Mouse (Mus musculus): ENCODE data around the gene Rpap3. TPM values are rescaled to one million over a fixed set of nuclear protein-coding genes. Genes with fewer than 3 reads are reported as not detected.

Gene Rpap3
- polyA plus RNA-seq, 1 experiment from 2014 or later: 31.7 TPM

DNA sequence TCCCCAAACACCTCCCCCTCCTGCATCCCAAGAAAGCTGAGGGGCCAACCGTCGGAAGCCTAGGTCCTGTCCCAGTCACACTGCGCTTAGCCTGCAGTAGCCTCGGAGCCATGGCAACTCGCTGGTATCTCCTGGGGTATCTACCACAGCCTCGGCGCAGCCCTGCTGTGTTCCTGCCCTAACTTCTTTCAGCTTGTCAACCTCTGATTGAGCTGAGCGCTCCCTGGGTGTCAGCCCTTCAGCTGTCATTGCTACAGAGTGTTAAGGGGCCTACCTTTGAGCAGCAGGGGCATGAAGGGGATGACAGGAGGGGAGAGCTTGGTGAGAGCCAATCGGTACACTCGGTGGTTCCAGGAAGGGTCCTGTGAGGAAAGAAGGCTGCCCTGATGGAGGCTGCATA is 42.7 kb upstream of the Rpap3 start:
- H3K27ac ChIP-seq (ENCODE audit: low read length): no peak overlapping the region
- peaks cover 11% of the 10 kb centered on the region for H3K4me1 ChIP-seq (replicated peaks; ENCODE audit: control insufficient read depth, insufficient read depth, low read length)
- WGBS: 65% methylated on average over 10 of the region's 10 CpGs
- no peak overlapping the region for H3K4me2 ChIP-seq (ENCODE audit: low read length)
- H3K36me3 ChIP-seq (ENCODE audit: control insufficient read depth, insufficient read depth): no peaks in the 10 kb centered on the region
- no peaks in the 10 kb centered on the region for H3K27me3 ChIP-seq (replicated peaks; ENCODE audit: control insufficient read depth, insufficient read depth, low read length)
- no peak overlapping the region for H3K9ac ChIP-seq (replicated peaks; ENCODE audit: low read depth, low read length)
- ATAC-seq: no peak
- H3K4me3 ChIP-seq (replicated peaks; ENCODE audit: low read length): no peak overlapping the region
- no peaks in the 10 kb centered on the region for H3K9me3 ChIP-seq (ENCODE audit: control insufficient read depth, low read length)

DNA sequence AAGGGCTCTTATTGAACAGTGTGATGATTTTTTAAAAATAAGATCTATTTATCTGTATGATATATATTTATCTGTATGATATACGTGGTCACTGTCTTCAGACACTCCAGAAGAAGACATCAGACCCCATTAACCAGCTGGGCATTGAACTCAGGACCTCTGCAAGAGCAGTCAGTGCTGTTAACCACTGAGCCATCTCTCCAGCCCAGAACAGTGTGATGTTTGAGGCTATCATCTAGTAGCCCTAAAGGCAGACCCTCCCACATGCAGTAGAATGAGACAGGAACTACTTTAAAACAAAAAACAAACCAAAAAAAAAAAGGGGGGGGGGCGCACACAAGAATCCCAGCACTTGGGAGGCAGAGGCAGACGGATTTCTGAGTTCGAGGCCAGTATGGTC is 41.9 kb upstream of the Rpap3 start:
- no peaks in the 10 kb centered on the region for H3K27me3 ChIP-seq (replicated peaks; ENCODE audit: control insufficient read depth, insufficient read depth, low read length)
- no peaks in the 10 kb centered on the region for H3K9me3 ChIP-seq (ENCODE audit: control insufficient read depth, low read length)
- H3K36me3 ChIP-seq (ENCODE audit: control insufficient read depth, insufficient read depth): no peaks in the 10 kb centered on the region
- no peak overlapping the region for H3K27ac ChIP-seq (ENCODE audit: low read length)
- 85% methylated on average over 3 of the region's 4 CpGs for WGBS
- H3K4me2 ChIP-seq (ENCODE audit: low read length): no peak overlapping the region
- H3K4me3 ChIP-seq (replicated peaks; ENCODE audit: low read length): no peak overlapping the region
- no peak for ATAC-seq
- H3K9ac ChIP-seq (replicated peaks; ENCODE audit: low read depth, low read length): no peak overlapping the region
- peaks cover 11% of the 10 kb centered on the region for H3K4me1 ChIP-seq (replicated peaks; ENCODE audit: control insufficient read depth, insufficient read depth, low read length)

DNA sequence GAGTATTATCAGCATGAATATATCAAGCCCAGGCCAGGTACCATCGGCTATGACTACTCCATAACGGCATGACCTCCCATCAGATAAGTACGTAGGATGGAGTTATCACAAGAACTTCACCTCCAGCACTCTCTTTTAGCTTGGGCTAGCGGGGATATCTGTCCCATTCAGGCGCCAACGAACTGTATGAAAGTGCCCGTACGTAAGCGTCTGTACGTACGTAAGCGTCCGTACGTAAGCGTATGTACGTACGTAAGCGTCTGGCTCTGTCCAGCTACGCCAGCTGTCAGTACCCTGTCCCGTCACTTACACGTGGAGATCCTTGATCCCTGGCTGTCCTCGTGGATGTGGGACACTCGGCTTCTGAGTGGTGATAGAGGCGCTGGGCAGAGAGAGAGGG is 41.1 kb upstream of the Rpap3 start:
- Histone ChIP-seq H3K36me3 (ENCODE audit: control insufficient read depth, insufficient read depth) (no peaks in the 10 kb centered on the region), H3K4me2 (ENCODE audit: low read length) (no peak overlapping the region), H3K27me3 (replicated peaks; ENCODE audit: control insufficient read depth, insufficient read depth, low read length) (no peaks in the 10 kb centered on the region), H3K4me3 (replicated peaks; ENCODE audit: low read length) (no peak overlapping the region), H3K4me1 (replicated peaks; ENCODE audit: control insufficient read depth, insufficient read depth, low read length) (peaks cover 11% of the 10 kb centered on the region), H3K9me3 (ENCODE audit: control insufficient read depth, low read length) (no peaks in the 10 kb centered on the region), H3K9ac (replicated peaks; ENCODE audit: low read depth, low read length) (no peak overlapping the region), H3K27ac (ENCODE audit: low read length) (no peak overlapping the region)
- 95% methylated on average over 24 of the region's 24 CpGs for WGBS
- no peak for ATAC-seq

DNA sequence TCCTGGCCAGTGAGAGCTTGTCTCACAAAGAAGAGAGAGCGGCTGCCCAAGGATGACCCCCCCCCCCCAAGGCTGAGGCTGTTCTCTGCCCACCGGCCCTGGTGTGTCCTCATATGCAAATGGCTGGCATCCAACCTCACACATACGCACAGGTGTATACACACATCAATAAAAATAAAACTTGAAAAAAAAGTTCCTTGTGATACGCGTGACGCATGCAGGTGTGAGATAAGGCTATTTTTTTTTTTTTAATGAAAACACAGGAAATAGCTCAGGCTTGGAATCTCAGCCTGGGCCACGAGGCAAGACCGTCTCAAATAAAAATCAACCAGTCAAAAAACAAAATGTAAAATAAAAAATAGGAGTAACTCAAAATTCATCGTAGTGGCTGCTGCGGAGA is 40.7 kb upstream of the Rpap3 start:
- ATAC-seq: no peak
- no peak overlapping the region for H3K9ac ChIP-seq (replicated peaks; ENCODE audit: low read depth, low read length)
- no peaks in the 10 kb centered on the region for H3K36me3 ChIP-seq (ENCODE audit: control insufficient read depth, insufficient read depth)
- H3K4me1 ChIP-seq (replicated peaks; ENCODE audit: control insufficient read depth, insufficient read depth, low read length): peaks cover 11% of the 10 kb centered on the region
- H3K27me3 ChIP-seq (replicated peaks; ENCODE audit: control insufficient read depth, insufficient read depth, low read length): no peaks in the 10 kb centered on the region
- no peak overlapping the region for H3K27ac ChIP-seq (ENCODE audit: low read length)
- no peak overlapping the region for H3K4me3 ChIP-seq (replicated peaks; ENCODE audit: low read length)
- no peaks in the 10 kb centered on the region for H3K9me3 ChIP-seq (ENCODE audit: control insufficient read depth, low read length)
- H3K4me2 ChIP-seq (ENCODE audit: low read length): no peak overlapping the region
- WGBS: 94% methylated on average over 10 of the region's 10 CpGs

DNA sequence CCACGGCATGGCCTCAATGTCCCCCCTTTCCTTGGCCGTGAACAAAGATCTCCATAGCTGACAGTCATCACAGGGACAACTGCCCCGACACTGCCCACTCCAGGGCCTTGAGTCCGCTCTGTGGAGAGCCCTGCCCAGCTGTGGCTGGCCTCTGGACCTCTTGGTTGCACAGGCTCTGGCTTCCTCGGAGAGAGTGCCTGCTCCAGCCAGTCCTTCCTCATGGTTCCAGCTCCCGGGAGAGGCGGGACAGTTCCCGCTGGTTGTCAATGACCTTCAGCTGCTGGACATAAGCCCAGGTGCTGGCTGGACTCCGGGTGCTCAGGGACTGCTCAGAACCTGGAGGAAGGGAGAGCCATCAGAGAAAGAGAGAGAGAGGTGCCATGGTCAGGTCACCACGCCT is 39.7 kb upstream of the Rpap3 start:
- ATAC-seq: no peak
- 81% methylated on average over 9 of the region's 10 CpGs for WGBS
- Histone ChIP-seq H3K27ac (ENCODE audit: low read length) (no peak overlapping the region), H3K36me3 (ENCODE audit: control insufficient read depth, insufficient read depth) (no peaks in the 10 kb centered on the region), H3K9me3 (ENCODE audit: control insufficient read depth, low read length) (no peaks in the 10 kb centered on the region), H3K4me2 (ENCODE audit: low read length) (no peak overlapping the region), H3K4me1 (replicated peaks; ENCODE audit: control insufficient read depth, insufficient read depth, low read length) (peaks cover 4% of the 10 kb centered on the region; the same call in 1 of the 2 replicates), H3K9ac (replicated peaks; ENCODE audit: low read depth, low read length) (no peak overlapping the region), H3K4me3 (replicated peaks; ENCODE audit: low read length) (no peak overlapping the region), H3K27me3 (replicated peaks; ENCODE audit: control insufficient read depth, insufficient read depth, low read length) (no peaks in the 10 kb centered on the region)

DNA sequence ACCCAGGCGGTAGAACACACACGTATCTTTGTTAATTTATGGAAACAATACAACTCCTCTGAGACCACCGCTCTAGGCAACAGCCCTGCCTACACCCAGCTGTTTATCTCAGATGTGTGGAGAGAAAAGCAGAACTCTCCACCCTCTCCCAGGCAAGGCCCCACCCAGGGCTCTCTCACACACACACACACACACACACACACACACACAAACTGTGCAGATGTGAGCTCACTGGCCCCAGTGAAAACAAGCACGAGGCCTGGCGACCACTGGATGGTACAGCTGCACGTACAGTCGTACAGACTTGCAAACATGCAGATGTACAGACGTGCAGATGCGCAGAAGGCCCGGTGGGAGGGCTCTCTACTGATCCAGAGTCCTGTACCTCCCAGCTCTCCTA is 39.3 kb upstream of the Rpap3 start:
- Histone ChIP-seq H3K9me3 (ENCODE audit: control insufficient read depth, low read length) (no peaks in the 10 kb centered on the region), H3K4me3 (replicated peaks; ENCODE audit: low read length) (no peak overlapping the region), H3K4me2 (ENCODE audit: low read length) (no peak overlapping the region), H3K36me3 (ENCODE audit: control insufficient read depth, insufficient read depth) (no peaks in the 10 kb centered on the region), H3K27me3 (replicated peaks; ENCODE audit: control insufficient read depth, insufficient read depth, low read length) (no peaks in the 10 kb centered on the region), H3K9ac (replicated peaks; ENCODE audit: low read depth, low read length) (no peak overlapping the region), H3K4me1 (replicated peaks; ENCODE audit: control insufficient read depth, insufficient read depth, low read length) (peaks cover under 1% of the 10 kb centered on the region; the same call in 1 of the 2 replicates), H3K27ac (ENCODE audit: low read length) (no peak overlapping the region)
- ATAC-seq: no peak
- WGBS: 75% methylated on average over 10 of the region's 10 CpGs

DNA sequence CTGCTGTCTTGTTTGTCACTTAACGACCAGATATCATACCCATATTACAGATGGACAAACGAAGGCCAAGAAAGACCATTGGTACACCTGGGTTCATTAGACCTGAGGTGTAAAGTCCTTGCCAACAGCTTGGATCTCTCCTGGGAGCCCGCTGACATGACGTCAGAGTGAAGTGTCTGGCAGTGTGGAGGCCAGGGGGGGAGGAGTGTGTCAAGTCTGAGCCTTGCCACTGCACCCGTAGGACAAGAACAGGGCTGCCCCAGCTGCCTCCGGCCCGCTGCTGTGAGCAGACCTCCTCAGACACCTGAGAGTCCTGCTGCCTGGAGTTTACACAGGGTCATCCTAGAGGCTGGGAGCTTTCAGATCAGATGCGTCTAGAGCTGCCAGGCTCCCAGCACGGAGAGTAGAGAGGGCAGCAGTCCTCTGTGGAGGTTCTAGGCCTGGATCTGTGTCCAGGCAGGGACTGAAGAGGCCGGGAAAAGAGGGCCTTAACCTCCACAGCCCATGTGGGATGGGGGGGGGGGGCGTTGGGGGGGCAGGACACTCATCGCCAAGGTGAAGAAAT is 38.4 kb upstream of the Rpap3 start:
- no peaks in the 10 kb centered on the region for H3K27me3 ChIP-seq (replicated peaks; ENCODE audit: control insufficient read depth, insufficient read depth, low read length)
- H3K4me1 ChIP-seq (replicated peaks; ENCODE audit: control insufficient read depth, insufficient read depth, low read length): no peaks in the 10 kb centered on the region; the same call in 1 of the 2 replicates
- whole genome bisulfite sequencing: 77% methylated on average over 12 of the region's 12 CpGs
- H3K36me3 ChIP-seq (ENCODE audit: control insufficient read depth, insufficient read depth): no peaks in the 10 kb centered on the region
- H3K4me2 ChIP-seq (ENCODE audit: low read length): no peak overlapping the region
- no peak overlapping the region for H3K27ac ChIP-seq (ENCODE audit: low read length)
- H3K9ac ChIP-seq (replicated peaks; ENCODE audit: low read depth, low read length): no peak overlapping the region
- ATAC-seq: no peak
- 0 out of 2 replicates have a peak, but pooled peaks cover 2% of the 10 kb centered on the region for H3K9me3 ChIP-seq (ENCODE audit: control insufficient read depth, low read length)
- no peak overlapping the region for H3K4me3 ChIP-seq (replicated peaks; ENCODE audit: low read length)

DNA sequence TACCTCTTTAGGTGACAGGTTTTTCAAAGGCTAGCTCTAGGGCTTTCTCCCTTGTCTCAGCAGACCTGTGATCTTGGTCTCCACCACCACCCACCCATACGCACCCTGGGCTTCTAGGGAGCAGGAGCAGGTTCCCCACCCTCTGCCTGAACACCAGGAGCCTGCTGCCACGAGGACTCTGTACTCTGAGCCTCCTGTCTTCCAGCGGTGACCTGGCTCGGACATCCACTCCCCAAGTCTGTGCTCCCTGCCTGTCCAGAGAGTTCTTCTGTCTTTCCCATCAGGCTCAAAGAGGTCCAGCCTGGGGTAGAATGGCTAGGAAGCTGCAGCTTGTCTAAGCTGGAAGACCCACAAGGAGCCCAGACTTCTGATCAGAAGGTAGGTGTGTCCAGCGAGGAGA is 37.6 kb upstream of the Rpap3 start:
- Histone ChIP-seq H3K4me1 (replicated peaks; ENCODE audit: control insufficient read depth, insufficient read depth, low read length) (no peaks in the 10 kb centered on the region; the same call in 1 of the 2 replicates), H3K9ac (replicated peaks; ENCODE audit: low read depth, low read length) (no peak overlapping the region), H3K9me3 (ENCODE audit: control insufficient read depth, low read length) (0 out of 2 replicates have a peak, but pooled peaks cover 2% of the 10 kb centered on the region), H3K4me2 (ENCODE audit: low read length) (no peak overlapping the region), H3K27me3 (replicated peaks; ENCODE audit: control insufficient read depth, insufficient read depth, low read length) (no peaks in the 10 kb centered on the region), H3K27ac (ENCODE audit: low read length) (no peak overlapping the region), H3K36me3 (ENCODE audit: control insufficient read depth, insufficient read depth) (no peaks in the 10 kb centered on the region), H3K4me3 (replicated peaks; ENCODE audit: low read length) (no peak overlapping the region)
- ATAC-seq: no peak
- WGBS: 91% methylated on average over 5 of the region's 5 CpGs

DNA sequence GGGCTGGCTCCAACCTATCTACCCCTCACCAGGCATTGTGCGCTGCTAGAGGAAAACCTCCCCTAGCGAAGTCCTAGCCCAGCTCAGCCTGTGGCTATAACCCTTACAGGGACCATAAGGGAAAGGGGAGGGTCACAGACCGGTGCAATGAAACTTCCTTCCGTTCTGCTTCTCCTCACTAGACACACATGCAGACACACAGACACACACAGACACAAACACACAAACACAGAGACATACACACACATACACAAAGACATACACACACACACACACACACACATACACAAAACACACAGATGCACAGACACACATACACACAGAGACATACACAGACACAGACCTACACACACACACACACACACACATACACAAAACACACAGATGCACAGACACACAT is 37.0 kb upstream of the Rpap3 start:
- Histone ChIP-seq H3K4me3 (replicated peaks; ENCODE audit: low read length) (no peak overlapping the region), H3K27ac (ENCODE audit: low read length) (no peak overlapping the region), H3K36me3 (ENCODE audit: control insufficient read depth, insufficient read depth) (no peaks in the 10 kb centered on the region), H3K9ac (replicated peaks; ENCODE audit: low read depth, low read length) (no peak overlapping the region), H3K4me2 (ENCODE audit: low read length) (no peak overlapping the region), H3K9me3 (ENCODE audit: control insufficient read depth, low read length) (0 out of 2 replicates have a peak, but pooled peaks cover 2% of the 10 kb centered on the region), H3K4me1 (replicated peaks; ENCODE audit: control insufficient read depth, insufficient read depth, low read length) (no peaks in the 10 kb centered on the region; the same call in 1 of the 2 replicates), H3K27me3 (replicated peaks; ENCODE audit: control insufficient read depth, insufficient read depth, low read length) (no peaks in the 10 kb centered on the region)
- 56% methylated on average over 4 of the region's 4 CpGs for WGBS
- ATAC-seq: no peak

DNA sequence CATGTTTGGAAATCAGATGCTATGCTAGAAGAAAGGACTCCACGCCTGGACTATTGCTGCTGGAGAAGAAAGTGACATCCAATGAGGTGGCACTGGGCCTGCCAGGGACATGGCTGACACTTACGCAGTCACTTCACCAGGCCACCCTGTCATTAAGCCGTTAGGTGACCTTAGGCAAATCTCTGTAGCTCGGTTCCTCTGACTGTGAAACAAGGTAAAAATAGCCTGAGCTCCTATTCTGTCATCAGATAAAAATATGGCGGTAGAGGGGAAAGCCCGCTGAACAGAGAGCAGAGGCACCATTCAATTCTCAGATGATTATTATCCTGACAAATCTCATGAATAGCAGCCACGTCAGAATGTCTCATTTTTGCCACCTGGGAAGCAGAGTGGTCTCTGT is 36.4 kb upstream of the Rpap3 start:
- WGBS: 61% methylated on average over 7 of the region's 7 CpGs
- Histone ChIP-seq H3K4me3 (replicated peaks; ENCODE audit: low read length) (no peak overlapping the region), H3K9ac (replicated peaks; ENCODE audit: low read depth, low read length) (no peak overlapping the region), H3K27me3 (replicated peaks; ENCODE audit: control insufficient read depth, insufficient read depth, low read length) (no peaks in the 10 kb centered on the region), H3K4me1 (replicated peaks; ENCODE audit: control insufficient read depth, insufficient read depth, low read length) (no peaks in the 10 kb centered on the region; the same call in 1 of the 2 replicates), H3K36me3 (ENCODE audit: control insufficient read depth, insufficient read depth) (no peaks in the 10 kb centered on the region), H3K9me3 (ENCODE audit: control insufficient read depth, low read length) (0 out of 2 replicates have a peak, but pooled peaks cover 2% of the 10 kb centered on the region), H3K27ac (ENCODE audit: low read length) (no peak overlapping the region), H3K4me2 (ENCODE audit: low read length) (no peak overlapping the region)
- ATAC-seq: no peak
